Mouse (Mus musculus) embryonic fibroblast, embryonic 13.5 days (primary cell): ENCODE data around the gene Fam47e. TPM values are rescaled to one million over a fixed set of nuclear protein-coding genes. Genes with fewer than 3 reads are reported as not detected.

Experiments
- H3K27ac ChIP-seq: 2 replicates; pipeline ENCODE4 v1.5.1; 2012; ENCODE audit warnings: low read length, control low read depth, inconsistent platforms; ENCODE audit not compliant: insufficient read depth
- H3K4me1 ChIP-seq: 2 replicates; pipeline ENCODE4 v1.6.1; 2011; ENCODE audit warnings: low read length; ENCODE audit not compliant: control insufficient read depth, insufficient read depth
- H3K4me3 ChIP-seq: 2 replicates; pipeline ENCODE4 v1.5.1; 2011; ENCODE audit warnings: mild to moderate bottlenecking, control low read depth, low read length; ENCODE audit not compliant: insufficient read depth
- CTCF ChIP-seq: IDR thresholded peaks from 2 replicates; pipeline ENCODE4 v1.5.1; 2011; ENCODE audit warnings: mild to moderate bottlenecking, control low read depth, low read length, moderate library complexity, borderline replicate concordance; ENCODE audit not compliant: insufficient read depth
- POLR2A ChIP-seq: IDR thresholded peaks from 2 replicates; pipeline ENCODE4 v1.6.1; 2011; ENCODE audit warnings: low read depth, mild to moderate bottlenecking, control low read depth, low read length, moderate library complexity
- polyA plus RNA-seq: library from polyadenylated mRNA; stranded (reverse); fragments of >200 nt; gene quantifications from 2 replicates; pipeline ENCODE4 v1.2.4, GENCODE M21; 2011; ENCODE audit warnings: low read depth; ENCODE audit not compliant: missing spikeins, insufficient read length

Fam47e gene
- polyA plus RNA-seq, 1 experiment: not detected

DNA sequence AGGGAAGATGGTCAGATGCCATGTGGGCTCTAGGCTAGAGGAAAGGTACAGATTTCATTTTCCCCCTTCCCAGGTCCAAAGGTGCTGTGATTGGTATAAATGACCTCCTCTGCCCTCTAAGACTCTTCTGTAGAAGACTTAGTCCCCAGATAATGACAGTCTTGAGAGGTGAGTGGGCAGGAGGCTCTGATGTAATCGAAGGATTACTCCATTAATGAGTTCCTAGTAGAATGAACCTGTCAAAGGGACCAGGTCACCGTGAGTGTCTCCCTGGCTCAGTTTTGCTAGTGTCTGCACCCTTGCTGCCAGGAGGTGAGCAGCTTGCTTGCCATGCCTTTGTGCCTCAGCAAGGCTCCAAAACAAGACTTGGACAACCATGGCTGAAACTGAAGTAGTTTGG, 2.3 kb upstream of the Fam47e start:
- Histone ChIP-seq H3K4me1 (no peaks in the 10 kb centered on the region), H3K27ac (no peak overlapping the region), H3K4me3 (no peak overlapping the region)
- TF ChIP-seq POLR2A: no peak
- TF ChIP-seq CTCF: no peak

DNA sequence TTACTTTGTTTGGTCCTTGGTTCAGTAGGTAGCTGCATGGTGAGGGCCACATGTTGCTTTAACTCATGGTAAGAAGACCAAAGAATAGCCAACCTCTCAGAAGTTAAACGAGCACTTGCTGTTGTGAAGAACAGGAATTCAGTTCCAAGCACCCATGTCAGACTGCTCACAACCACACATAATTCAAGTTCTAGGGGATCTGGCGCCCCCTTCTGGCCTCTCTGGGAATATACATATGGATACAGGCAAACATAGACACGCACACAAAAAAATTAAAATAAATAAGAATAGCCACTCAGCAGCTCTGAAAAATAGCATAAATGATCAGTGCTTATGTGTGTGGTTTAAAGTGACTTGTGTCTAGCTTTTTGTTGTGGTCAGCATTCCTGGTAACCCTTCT, 930 bp upstream of the Fam47e start:
- Histone ChIP-seq H3K4me1 (no peaks in the 10 kb centered on the region), H3K4me3 (no peak overlapping the region), H3K27ac (no peak overlapping the region)
- no peak for TF ChIP-seq POLR2A
- TF ChIP-seq CTCF: no peak

DNA sequence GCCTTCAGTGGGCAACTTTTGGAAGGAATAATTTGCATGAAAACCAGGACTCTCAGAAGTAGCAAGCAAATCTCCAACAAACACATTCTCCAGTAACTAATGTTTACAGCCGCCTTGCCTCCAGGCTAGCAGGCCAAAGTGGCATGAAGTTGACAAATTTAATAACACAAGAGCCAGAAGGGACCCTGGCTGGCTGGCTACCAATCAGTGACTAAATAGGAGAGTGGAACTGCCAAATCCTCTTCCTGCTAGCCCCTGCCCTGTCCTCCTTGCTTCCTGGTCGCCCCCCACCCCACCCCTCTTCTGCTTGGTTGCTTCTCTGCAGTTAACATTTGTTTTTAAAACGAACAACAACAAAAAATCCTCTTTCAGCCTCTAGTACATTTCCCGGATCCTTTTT, 426 bp upstream of the Fam47e start:
- TF ChIP-seq POLR2A (no peak), CTCF (no peak)
- Histone ChIP-seq H3K4me3 (no peak overlapping the region), H3K4me1 (no peaks in the 10 kb centered on the region)

DNA sequence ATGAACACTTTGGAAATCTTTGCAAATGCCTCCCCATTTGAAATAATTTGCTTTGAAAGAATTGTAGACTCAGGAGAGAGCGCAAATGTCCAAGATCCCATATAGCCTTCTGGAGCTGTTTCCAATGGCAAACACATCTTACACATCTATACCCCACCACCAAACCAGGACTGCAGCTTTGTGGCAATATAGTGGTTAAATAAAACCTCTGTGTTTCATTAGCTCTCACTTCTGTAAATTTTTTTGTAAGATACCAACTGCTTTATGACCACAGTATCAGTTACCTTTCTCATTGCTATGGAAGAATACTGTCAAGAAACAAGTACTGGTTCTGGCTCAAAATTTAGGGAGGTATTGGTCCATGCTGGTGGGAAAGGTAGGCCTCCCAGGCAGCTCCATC, 1.0 kb downstream of the Fam47e start:
- TF ChIP-seq POLR2A (no peak), CTCF (no peak)
- H3K4me3 ChIP-seq: no peak overlapping the region
- H3K27ac ChIP-seq: no peak overlapping the region
- H3K4me1 ChIP-seq: no peaks in the 10 kb centered on the region

More for the DNA sequence above, 426 bp upstream of the Fam47e start:
- H3K27ac ChIP-seq: no peak overlapping the region

DNA sequence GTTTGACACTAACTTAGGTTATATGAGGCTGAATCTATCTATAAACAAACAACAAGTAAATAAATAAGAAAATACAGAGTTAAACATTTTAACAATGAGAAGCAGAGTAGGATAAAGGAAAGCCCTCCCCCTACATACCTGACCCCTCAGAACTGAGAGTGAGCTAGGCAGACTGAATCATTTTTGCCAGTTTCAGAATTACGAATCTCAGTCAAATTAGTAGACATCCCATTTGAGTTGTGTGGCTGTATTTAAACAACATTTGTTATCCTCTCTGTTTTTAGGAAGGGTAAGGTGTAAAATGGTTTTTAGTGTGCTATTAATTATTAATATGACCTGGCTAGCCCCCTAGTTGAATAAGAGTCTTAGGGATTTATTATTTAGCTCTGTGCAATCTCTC, 2.6 kb downstream of the Fam47e start:
- H3K4me3 ChIP-seq: no peak overlapping the region
- TF ChIP-seq POLR2A: no peak
- no peak for TF ChIP-seq CTCF
- no peaks in the 10 kb centered on the region for H3K4me1 ChIP-seq
- H3K27ac ChIP-seq: no peak overlapping the region

DNA sequence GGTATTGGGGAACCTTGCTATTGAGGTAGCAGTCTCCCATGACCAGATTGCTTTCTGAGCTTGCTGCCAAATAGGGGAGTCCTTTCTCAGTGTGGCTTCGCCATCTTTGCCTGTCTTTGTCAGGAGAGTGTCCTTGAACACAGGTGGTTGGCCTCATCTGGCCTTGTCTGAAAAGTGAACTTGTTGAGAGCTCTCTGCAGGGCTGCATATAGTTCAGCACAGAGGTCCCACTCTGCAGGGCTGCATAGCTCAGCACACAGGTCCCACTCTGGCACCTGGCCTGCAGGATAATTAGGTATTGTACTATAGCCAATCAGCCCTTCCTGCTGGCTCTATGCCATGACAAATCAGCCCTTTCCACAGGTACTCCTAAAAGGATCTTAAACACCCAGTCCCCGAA, 5.3 kb downstream of the Fam47e start:
- TF ChIP-seq POLR2A: no peak
- no peak for TF ChIP-seq CTCF
- Histone ChIP-seq H3K27ac (no peak overlapping the region), H3K4me1 (no peaks in the 10 kb centered on the region), H3K4me3 (no peak overlapping the region)

DNA sequence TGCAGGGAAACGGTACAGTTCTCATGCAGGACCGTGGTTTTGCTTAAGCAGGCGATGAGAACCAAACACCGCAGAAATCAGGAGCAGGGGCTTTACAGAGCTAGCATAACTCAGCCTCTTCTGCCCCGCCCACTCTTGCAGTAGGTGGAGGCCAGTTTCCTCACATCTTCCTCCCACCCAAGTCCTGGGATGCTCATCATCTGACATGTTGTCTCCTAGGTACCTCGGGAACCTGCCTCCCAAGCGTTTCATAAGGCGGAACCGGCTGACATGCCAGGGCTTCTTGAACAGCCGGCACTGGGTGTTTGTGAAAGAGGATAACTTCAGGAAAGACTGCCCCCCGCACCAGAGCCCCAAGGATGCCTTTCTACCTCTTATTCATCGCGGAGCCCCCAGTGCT, 7.1 kb downstream of the Fam47e start:
- H3K4me1 ChIP-seq: no peaks in the 10 kb centered on the region
- no peak overlapping the region for H3K27ac ChIP-seq
- no peak overlapping the region for H3K4me3 ChIP-seq
- TF ChIP-seq POLR2A (no peak), CTCF (no peak)

DNA sequence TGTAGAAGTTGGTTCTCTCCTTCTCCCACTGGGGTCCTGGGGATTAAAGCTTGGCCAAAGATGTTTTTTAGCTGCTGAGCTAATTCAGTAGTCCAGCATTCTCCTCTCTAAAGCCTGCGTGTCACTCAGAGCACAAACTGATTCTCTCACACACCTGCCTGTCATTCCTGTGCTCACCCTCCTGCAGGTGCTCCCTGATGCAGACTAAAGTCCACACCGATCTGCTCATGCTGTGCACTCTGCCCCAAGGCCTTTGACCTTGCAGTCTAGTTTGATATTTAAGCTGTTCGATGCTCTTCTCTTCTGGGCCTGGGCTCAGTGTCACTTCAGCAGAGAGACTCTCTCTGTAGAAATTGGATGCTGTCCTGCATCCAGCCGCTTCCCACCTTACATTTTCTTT, 16.4 kb downstream of the Fam47e start:
- TF ChIP-seq POLR2A: no peak
- TF ChIP-seq CTCF: no peak
- H3K4me1 ChIP-seq: no peaks in the 10 kb centered on the region
- H3K4me3 ChIP-seq: no peak overlapping the region
- no peak overlapping the region for H3K27ac ChIP-seq

DNA sequence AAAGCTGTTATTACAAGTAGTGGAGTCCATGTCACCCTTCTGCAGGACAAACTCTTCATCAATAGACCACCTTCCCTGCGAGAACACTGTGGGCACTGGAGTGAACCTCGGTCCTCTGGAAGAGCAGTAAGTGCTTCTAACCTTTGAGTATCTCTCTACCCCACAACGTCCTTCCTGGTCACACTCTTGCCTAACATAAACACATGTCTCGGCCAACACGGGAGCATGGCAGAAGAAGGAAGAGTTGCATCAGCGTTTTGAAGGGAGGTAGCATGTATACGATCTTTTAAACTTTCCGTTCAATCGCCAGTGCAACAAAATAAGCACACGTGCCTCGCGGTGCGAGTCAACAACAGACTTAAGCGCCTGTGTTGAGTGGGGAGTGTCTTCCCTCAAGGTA, 24.7 kb downstream of the Fam47e start:
- no peaks in the 10 kb centered on the region for H3K4me1 ChIP-seq
- no peak overlapping the region for H3K4me3 ChIP-seq
- TF ChIP-seq POLR2A (no peak), CTCF (no peak)
- H3K27ac ChIP-seq: no peak overlapping the region

DNA sequence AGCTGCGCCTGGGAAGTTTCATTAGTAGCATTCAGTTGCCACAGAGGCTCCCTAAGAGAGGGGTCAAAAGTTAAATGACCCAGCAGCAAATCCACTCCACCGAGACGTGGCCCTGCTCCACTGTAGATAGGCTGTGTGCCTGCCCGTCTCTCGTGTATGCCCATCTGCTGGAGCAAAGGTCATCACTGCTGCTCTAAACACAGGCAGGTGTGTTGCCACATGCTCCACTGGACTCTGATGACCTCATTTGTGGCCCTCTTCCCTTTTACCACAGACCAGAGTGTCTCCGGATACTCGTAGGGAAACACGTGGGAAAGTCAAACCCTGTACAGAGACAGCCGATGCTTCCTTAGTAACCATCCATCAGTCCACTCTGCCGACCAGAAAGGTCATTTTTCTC, 31.1 kb downstream of the Fam47e start:
- Histone ChIP-seq H3K27ac (no peak overlapping the region), H3K4me1 (no peaks in the 10 kb centered on the region), H3K4me3 (no peak overlapping the region)
- no peak for TF ChIP-seq CTCF
- TF ChIP-seq POLR2A: no peak

DNA sequence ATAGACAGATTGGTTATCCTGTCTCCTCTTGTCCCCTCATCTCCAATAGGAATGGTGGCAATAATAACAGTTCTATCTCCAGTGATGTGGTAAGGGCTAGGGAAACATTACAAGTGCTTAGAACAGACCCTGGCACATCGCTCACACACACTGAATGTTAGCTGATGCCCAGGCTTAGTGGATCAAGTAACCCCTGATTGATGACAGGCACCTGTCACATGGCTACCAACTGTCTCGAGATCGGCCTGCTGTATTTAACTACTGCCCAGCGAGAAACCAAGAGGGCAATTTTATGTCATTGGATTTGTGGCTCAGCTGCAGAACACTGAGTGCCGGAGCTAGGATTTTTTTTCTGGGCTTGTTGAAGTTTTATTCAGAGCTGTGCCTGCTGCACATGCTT, 40.2 kb downstream of the Fam47e start:
- TF ChIP-seq POLR2A (no peak), CTCF (no peak)
- Histone ChIP-seq H3K27ac (no peak overlapping the region), H3K4me1 (no peaks in the 10 kb centered on the region), H3K4me3 (no peak overlapping the region)

DNA sequence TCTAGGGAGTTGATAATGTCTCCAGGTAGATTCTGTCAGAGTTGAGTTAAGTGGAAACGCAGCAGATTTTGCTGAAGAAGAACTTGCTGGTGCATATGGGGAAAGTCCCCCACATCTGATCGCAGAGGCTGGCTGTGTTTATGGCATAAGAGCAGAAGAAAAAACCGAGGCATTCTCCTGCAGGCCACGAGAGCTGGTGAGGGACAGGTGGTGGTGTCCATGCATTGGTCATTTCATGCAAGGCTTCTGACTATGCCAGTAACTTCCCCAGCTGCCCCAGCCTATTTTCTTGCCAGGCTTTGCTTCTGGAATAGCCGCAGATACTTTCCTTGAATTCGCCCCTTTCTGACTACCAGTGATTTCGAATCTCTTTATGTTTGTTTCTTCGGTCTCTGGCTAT, 42.0 kb downstream of the Fam47e start:
- no peak overlapping the region for H3K27ac ChIP-seq
- H3K4me3 ChIP-seq: no peak overlapping the region
- H3K4me1 ChIP-seq: no peaks in the 10 kb centered on the region
- TF ChIP-seq POLR2A: no peak
- no peak for TF ChIP-seq CTCF
